Mouse (Mus musculus): ENCODE results near the gene Lonp1. TPM values are rescaled to one million over a fixed set of nuclear protein-coding genes. Genes with fewer than 3 reads are reported as not detected.
"Not testable (repeated sequence)": the region's sequence is repeated elsewhere in the genome, so short reads cannot be mapped to it uniquely, and the experiment has no call there.

Gene Lonp1
- polyA plus RNA-seq, 2 experiments: 28.8 to 46.3 TPM

- Histone ChIP-seq H3K9me3 (ENCODE audit: control insufficient read depth, low read length) (no peaks in the 10 kb centered on the region), H3K4me2 (ENCODE audit: low read depth) (peak overlapping the region; percentile 95), H3K9ac (replicated peaks) (peak overlapping the region; percentile 91), H3K4me1 (replicated peaks; ENCODE audit: control insufficient read depth in 2 of 2, insufficient read depth in 2 of 2, low read length in 1 of 2) (peaks cover 18 to 27% of the 10 kb centered on the region in 2 experiments), H3K36me3 (replicated peaks; ENCODE audit: control insufficient read depth, insufficient read depth, low read depth) (peaks cover 49% of the 10 kb centered on the region), H3K4me3 (ENCODE audit: insufficient read depth in 1 of 2, low read depth in 2 of 2, low read length in 2 of 2) (peak overlapping the region in 1 of 2 experiments; percentile 79; a peak in 2 of 4 replicates), H3K27me3 (ENCODE audit: control insufficient read depth, insufficient read depth, low read length) (no peaks in the 10 kb centered on the region), H3K27ac (no peak overlapping the region)
- 67% methylated on average over 11 of the region's 11 CpGs for WGBS (ENCODE audit: insufficient replicate concordance)
- TF ChIP-seq CTCF (IDR thresholded peaks at IDR 0.05; ENCODE audit: low read depth) (no peak), EP300 (IDR thresholded peaks at IDR 0.05; ENCODE audit: low read depth) (no peak)
- DNase-seq (ENCODE audit: low read depth in 3 of 3, low spot score in 3 of 3): no peak
- ATAC-seq (ENCODE audit: insufficient read depth): no peak
Measured at GRCm38 (mm10) chr17:56615136-56615784, 11.4 kb downstream of the Lonp1 start.

- H3K27me3 ChIP-seq (ENCODE audit: control insufficient read depth, insufficient read depth, low read length): no peaks in the 10 kb centered on the region
- H3K4me1 ChIP-seq (replicated peaks; ENCODE audit: control insufficient read depth in 2 of 2, insufficient read depth in 2 of 2, low read length in 1 of 2): peaks cover 21 to 30% of the 10 kb centered on the region in 2 experiments
- H3K9me3 ChIP-seq (ENCODE audit: control insufficient read depth, low read length): no peaks in the 10 kb centered on the region
- H3K9ac ChIP-seq (replicated peaks): peak overlapping the region; percentile 91
- no peak for TF ChIP-seq EP300 (IDR thresholded peaks at IDR 0.05; ENCODE audit: low read depth)
- TF ChIP-seq CTCF (IDR thresholded peaks at IDR 0.05; ENCODE audit: low read depth): no peak
- H3K36me3 ChIP-seq (replicated peaks; ENCODE audit: control insufficient read depth, insufficient read depth, low read depth): peaks cover 42% of the 10 kb centered on the region
- ATAC-seq (ENCODE audit: insufficient read depth): no peak
- peak overlapping the region; percentile 33; the same call in 1 of the 2 replicates for H3K27ac ChIP-seq
- WGBS (ENCODE audit: insufficient replicate concordance): 19% methylated on average over 14 of the region's 14 CpGs
- no peak for DNase-seq (ENCODE audit: low read depth in 3 of 3, low spot score in 3 of 3)
- H3K4me2 ChIP-seq (ENCODE audit: low read depth): peak overlapping the region; percentile 95
- H3K4me3 ChIP-seq (ENCODE audit: insufficient read depth in 1 of 2, low read depth in 2 of 2, low read length in 2 of 2): peak overlapping the region; percentile 78 to 79
Measured at GRCm38 (mm10) chr17:56614391-56615135, 12.1 kb downstream of the Lonp1 start.

- ATAC-seq (ENCODE audit: insufficient read depth); DNase-seq (ENCODE audit: low read depth in 3 of 3, low spot score in 3 of 3); H3K27me3 ChIP-seq (ENCODE audit: control insufficient read depth, insufficient read depth, low read length); H3K9me3 ChIP-seq (ENCODE audit: control insufficient read depth, low read length): not testable (repeated sequence)
- peak overlapping the region; percentile 67 for H3K27ac ChIP-seq
- peak overlapping the region; percentile 91 for H3K9ac ChIP-seq (replicated peaks)
- H3K4me1 ChIP-seq (replicated peaks; ENCODE audit: control insufficient read depth in 2 of 2, insufficient read depth in 2 of 2, low read length in 1 of 2): peaks cover 21 to 30% of the 10 kb centered on the region in 2 experiments
- H3K4me3 ChIP-seq (ENCODE audit: insufficient read depth in 1 of 2, low read depth in 2 of 2, low read length in 2 of 2): peak overlapping the region; percentile 78 to 79
- peaks cover 37% of the 10 kb centered on the region for H3K36me3 ChIP-seq (replicated peaks; ENCODE audit: control insufficient read depth, insufficient read depth, low read depth)
- H3K4me2 ChIP-seq (ENCODE audit: low read depth): peak overlapping the region; percentile 95
- under 1% methylated on average over 26 of the region's 26 CpGs for WGBS (ENCODE audit: insufficient replicate concordance)
Measured at GRCm38 (mm10) chr17:56613893-56614292, 12.8 kb downstream of the Lonp1 start.

- DNase-seq (ENCODE audit: low read depth in 3 of 3, low spot score in 3 of 3): peak; percentile 71 to 80 (median 80)
- peak; percentile 99 for TF ChIP-seq CTCF (IDR thresholded peaks at IDR 0.05; ENCODE audit: low read depth)
- TF ChIP-seq EP300 (IDR thresholded peaks at IDR 0.05; ENCODE audit: low read depth): peak; percentile 42; the same call in 1 of the 2 replicates
- Histone ChIP-seq H3K4me3 (ENCODE audit: insufficient read depth in 1 of 2, low read depth in 2 of 2, low read length in 2 of 2) (peak within 1 kb of the TSS; percentile 78 to 79), H3K4me2 (ENCODE audit: low read depth) (peak within 1 kb of the TSS; percentile 95), H3K9me3 (ENCODE audit: control insufficient read depth, low read length) (no peaks in the 10 kb centered on the region), H3K9ac (replicated peaks) (peak within 1 kb of the TSS; percentile 91), H3K36me3 (replicated peaks; ENCODE audit: control insufficient read depth, insufficient read depth, low read depth) (peaks cover 31% of the 10 kb centered on the region), H3K27ac (peak within 1 kb of the TSS; percentile 67), H3K27me3 (ENCODE audit: control insufficient read depth, insufficient read depth, low read length) (no peaks in the 10 kb centered on the region), H3K4me1 (replicated peaks; ENCODE audit: control insufficient read depth in 2 of 2, insufficient read depth in 2 of 2, low read length in 1 of 2) (peaks cover 23 to 32% of the 10 kb centered on the region in 2 experiments)
- ATAC-seq (ENCODE audit: insufficient read depth): peak; percentile 44
- under 1% methylated on average over 52 of the region's 52 CpGs for WGBS (ENCODE audit: insufficient replicate concordance)
Measured at GRCm38 (mm10) chr17:56613236-56613844, 13.3 kb downstream of the Lonp1 start, which contains the start of gene Rpl36. Gene Rpl36 (plus strand): TSS chr17:56613416.

- DNase-seq (ENCODE audit: low read depth in 3 of 3, low spot score in 3 of 3); H3K27me3 ChIP-seq (ENCODE audit: control insufficient read depth, insufficient read depth, low read length); H3K9me3 ChIP-seq (ENCODE audit: control insufficient read depth, low read length); ATAC-seq (ENCODE audit: insufficient read depth); H3K4me3 ChIP-seq (ENCODE audit: insufficient read depth in 1 of 2, low read depth in 2 of 2, low read length in 2 of 2): not testable (repeated sequence)
- H3K9ac ChIP-seq (replicated peaks): peak overlapping the region; percentile 7; the same call in 1 of the 2 replicates
- H3K4me1 ChIP-seq (replicated peaks; ENCODE audit: control insufficient read depth in 2 of 2, insufficient read depth in 2 of 2, low read length in 1 of 2): peaks cover 23 to 32% of the 10 kb centered on the region in 2 experiments
- WGBS (ENCODE audit: insufficient replicate concordance): 61% methylated on average over 10 of the region's 10 CpGs
- H3K27ac ChIP-seq: peak overlapping the region; percentile 65
- H3K36me3 ChIP-seq (replicated peaks; ENCODE audit: control insufficient read depth, insufficient read depth, low read depth): peaks cover 25% of the 10 kb centered on the region
- H3K4me2 ChIP-seq (ENCODE audit: low read depth): peak overlapping the region; percentile 56
Measured at GRCm38 (mm10) chr17:56612565-56612939, 14.1 kb downstream of the Lonp1 start.

Data from liver, embryonic 14.5 days (tissue).